In the genomic region with DNA sequence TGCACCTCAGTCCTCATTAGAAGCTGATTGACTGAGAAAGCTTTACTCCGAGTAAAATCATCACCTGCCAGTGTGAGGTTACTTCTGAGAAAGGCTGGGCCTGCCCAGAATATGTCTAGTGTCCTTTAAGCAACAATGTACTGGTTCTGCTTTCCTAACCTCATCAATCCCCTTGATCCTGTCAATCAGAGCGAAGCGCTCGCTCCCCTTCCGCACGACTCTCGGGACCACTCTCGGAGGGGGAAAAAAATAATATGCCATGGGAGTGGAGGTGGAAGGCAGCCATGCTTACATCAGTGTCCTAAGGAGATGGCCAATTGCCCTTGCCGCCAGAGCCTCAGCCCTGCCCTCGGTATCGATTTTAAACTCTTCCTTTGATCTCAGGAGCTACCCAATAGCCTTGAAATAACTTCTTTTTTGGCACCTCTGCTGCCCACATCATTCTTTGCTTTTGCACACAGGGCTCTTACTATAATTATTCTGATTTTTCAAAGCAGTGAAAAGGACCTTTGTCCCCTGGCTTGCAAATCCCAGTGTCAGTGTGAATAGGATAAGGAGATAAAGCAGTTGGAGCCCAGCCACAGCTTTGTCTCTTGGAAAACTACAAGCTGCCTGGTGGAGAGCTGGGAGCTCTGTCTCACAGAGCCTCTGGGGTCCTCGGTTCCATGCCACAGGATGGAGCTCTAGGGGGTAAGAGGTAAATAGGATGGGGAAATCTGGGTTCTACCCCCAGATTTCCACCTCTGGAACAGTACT, we compare ENCODE assay signal across 11 mouse cellular contexts.
A peak's percentile ranks its signal among the peaks of the same experiment; 100 is the strongest.
DNase-seq lines count a peak whose midpoint lies in the region; ATAC-seq and TF ChIP-seq lines count a peak whose summit lies in the region.
"Had no signal": no experiment of that assay in that cellular context is flagged by ENCODE, and none has a peak within 500 bp of the region (broad histone marks: within the 10 kb centered on the region; RNA-seq: fewer than 3 reads in every experiment).

No protein-coding gene starts in this region.

- H3K27ac ChIP-seq in forebrain, embryonic 13.5 days = peak overlapping the region; percentile 44
- no peak overlapping the region for H3K27ac ChIP-seq in intestine, embryonic 16.5 days (ENCODE audit: low read length)
- peak overlapping the region; percentile 50; the same call in 1 of the 2 replicates for H3K27ac ChIP-seq in testis, adult 2 months (ENCODE audit: control insufficient read depth, insufficient read depth, low read depth, low read length)
- H3K27ac ChIP-seq: heart, adult 2 months; liver, embryonic 14.5 days had no signal

- TF ChIP-seq CTCF in testis, adult 2 months (IDR thresholded peaks at IDR 0.05; ENCODE audit: control insufficient read depth, insufficient read depth, insufficient replicate concordance, low read depth, low read length) = no peak

- TF ChIP-seq POLR2A in testis, adult 2 months (IDR thresholded peaks at IDR 0.05; ENCODE audit: control insufficient read depth, low read depth, low read length) = no peak

- peak overlapping the region; percentile 52 for H3K9ac ChIP-seq in forebrain, embryonic 13.5 days
- no peak overlapping the region for H3K9ac ChIP-seq in intestine, embryonic 16.5 days (ENCODE audit: low read depth, low read length)
- H3K9ac ChIP-seq: liver, embryonic 14.5 days had no signal

- 0% methylated on average over 12 of the region's 12 CpGs for WGBS in forebrain, embryonic 13.5 days
- WGBS in intestine, embryonic 16.5 days = 46% methylated on average over 12 of the region's 12 CpGs

- H3K4me3 ChIP-seq in forebrain, embryonic 13.5 days = peak overlapping the region; percentile 23
- no peak overlapping the region for H3K4me3 ChIP-seq in intestine, embryonic 16.5 days (ENCODE audit: low read length)
- no peak overlapping the region for H3K4me3 ChIP-seq in testis, adult 2 months (ENCODE audit: control insufficient read depth, low read depth, low read length)
- H3K4me3 ChIP-seq: heart, adult 2 months had no signal

- peak; percentile 78 for ATAC-seq in forebrain, embryonic 13.5 days
- ATAC-seq in intestine, embryonic 16.5 days = 0 out of 2 replicates have a peak, but pooled peaks have one; percentile 28
- ATAC-seq: activated CD4-positive, CD25-positive, alpha-beta regulatory T cell, adult 4 months had no signal

- H3K9me3 ChIP-seq in forebrain, embryonic 13.5 days (replicated peaks) = no peaks in the 10 kb centered on the region
- H3K9me3 ChIP-seq in intestine, embryonic 16.5 days (ENCODE audit: control insufficient read depth, low read length) = no peaks in the 10 kb centered on the region

- H3K36me3 ChIP-seq in forebrain, embryonic 13.5 days (ENCODE audit: poor library complexity, severe bottlenecking) = no peaks in the 10 kb centered on the region
- no peaks in the 10 kb centered on the region for H3K36me3 ChIP-seq in intestine, embryonic 16.5 days (ENCODE audit: control insufficient read depth, insufficient read depth, low read length)
- H3K36me3 ChIP-seq in testis, adult 2 months (ENCODE audit: control insufficient read depth, insufficient read depth, low read length) = no peaks in the 10 kb centered on the region

- H3K4me1 ChIP-seq in forebrain, embryonic 13.5 days = peaks cover 19% of the 10 kb centered on the region
- no peaks in the 10 kb centered on the region for H3K4me1 ChIP-seq in intestine, embryonic 16.5 days (ENCODE audit: control insufficient read depth, insufficient read depth, low read length)
- peaks cover 3% of the 10 kb centered on the region; the same call in 1 of the 2 replicates for H3K4me1 ChIP-seq in testis, adult 2 months (ENCODE audit: control insufficient read depth, insufficient read depth, low read length)

- peak; percentile 44 for DNase-seq in kidney, postnatal 4 days
- DNase-seq in kidney, adult 18-20 months = no peak
- no peak for DNase-seq in ovary, postnatal 36 days (ENCODE audit: low spot score)
- DNase-seq in cerebellum, postnatal 14 days = no peak
- DNase-seq: heart, adult 2 months; thymus, postnatal 4 days had no signal

- H3K27me3 ChIP-seq in forebrain, embryonic 13.5 days = no peaks in the 10 kb centered on the region
- H3K27me3 ChIP-seq in intestine, embryonic 16.5 days (replicated peaks; ENCODE audit: control insufficient read depth, insufficient read depth, low read length) = no peaks in the 10 kb centered on the region
- H3K27me3 ChIP-seq in testis, adult 2 months (ENCODE audit: control insufficient read depth, insufficient read depth, low read length) = no peaks in the 10 kb centered on the region

- H3K4me2 ChIP-seq in forebrain, embryonic 13.5 days = peak overlapping the region; percentile 57
- no peak overlapping the region for H3K4me2 ChIP-seq in intestine, embryonic 16.5 days (ENCODE audit: low read depth, low read length)

Comparison
In these comparisons a context has a peak if more than half of its experiments do, and no peak if none do; other contexts are left out.
1. DNase-seq: peak in kidney, postnatal 4 days (2 of 2); none in kidney, adult 18-20 months (single experiment), ovary, postnatal 36 days (single experiment) and cerebellum, postnatal 14 days (0 of 2).